Mouse (Mus musculus) cerebellum, adult 11 months (tissue): ENCODE results near the gene Mtch2.

Experiments used
- DNase-seq: peaks from one replicate; pipeline ENCODE4 v3.0.0; 2022

Mtch2 gene

DNA sequence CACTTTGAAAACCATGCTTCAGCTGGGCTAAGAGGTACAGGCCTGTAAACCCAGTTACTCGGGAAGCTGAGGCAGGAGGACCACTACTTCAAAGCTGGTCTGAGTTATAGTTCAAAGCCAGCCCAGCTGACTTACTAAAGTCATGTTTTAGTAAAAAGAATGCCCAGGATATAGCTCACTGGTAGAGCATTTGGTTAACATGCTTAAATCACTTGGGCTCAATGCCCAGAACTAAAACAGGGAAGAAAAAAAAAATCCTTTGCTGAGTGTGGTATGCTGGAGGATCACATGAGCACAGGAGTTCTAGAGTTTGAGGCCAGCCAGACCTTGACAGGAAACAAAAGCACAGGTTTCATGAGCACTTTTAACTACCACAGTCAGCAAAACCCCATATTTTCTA, 64.7 kb downstream of the Mtch2 start:
- DNase-seq = no peak

- no peak for DNase-seq
Observed at GRCm38 (mm10) chr2:90913671-90914070, 66.7 kb downstream of the Mtch2 start.

DNA sequence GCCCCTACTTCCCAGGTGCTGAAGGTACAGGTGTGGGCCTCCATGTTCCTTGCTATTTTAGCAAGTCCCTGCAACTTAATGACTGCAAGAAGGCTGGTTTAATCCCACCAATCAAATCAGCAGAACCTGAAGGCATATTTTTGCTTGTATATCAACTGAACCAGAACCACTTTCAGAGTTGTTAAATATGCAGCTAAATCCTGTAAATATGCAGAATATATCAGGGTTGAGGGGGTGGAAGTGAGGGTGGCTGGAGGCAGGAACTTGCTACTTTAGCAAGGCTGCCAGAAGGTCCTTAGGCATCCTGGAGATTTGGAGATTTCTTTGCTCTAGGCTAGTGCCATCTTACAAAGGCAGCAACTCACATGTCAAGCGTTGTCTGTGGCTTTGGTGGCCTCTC, 68.6 kb downstream of the Mtch2 start:
- DNase-seq = no peak
